Mouse (Mus musculus) cerebellum, postnatal 10 days (tissue): ENCODE results near the gene Vcl.

Source experiments
- DNase-seq, 2 experiments: peaks; one replicate each; pipeline ENCODE4 v3.0.0; 2021; ENCODE audit warnings: mixed read lengths in 2 of 2

The Vcl gene

GRCm38 (mm10) chr14:21073981-21074380, 144.8 kb downstream of the Vcl start:
- no peak for DNase-seq

- peak in 1 of 2 experiments; percentile 11 for DNase-seq
Observed at GRCm38 (mm10) chr14:21074398-21075320, 145.5 kb downstream of the Vcl start.

- peak; percentile 97 to 98 for DNase-seq
Observed at GRCm38 (mm10) chr14:21075751-21076500, 146.7 kb downstream of the Vcl start.

- DNase-seq, result peak; percentile 48 to 61
Observed at GRCm38 (mm10) chr14:21076501-21077194, 147.4 kb downstream of the Vcl start.

GRCm38 (mm10) chr14:21077939-21078338, 148.7 kb downstream of the Vcl start:
- DNase-seq, result no peak

GRCm38 (mm10) chr14:21078511-21078910, 149.3 kb downstream of the Vcl start:
- no peak for DNase-seq

GRCm38 (mm10) chr14:21082823-21083222, 153.6 kb downstream of the Vcl start:
- no peak for DNase-seq
